Mouse (Mus musculus): ENCODE results near the gene Mknk2. TPM values are rescaled to one million over a fixed set of nuclear protein-coding genes. Genes with fewer than 3 reads are reported as not detected.

Mknk2 gene
- polyA plus RNA-seq, 1 experiment from 2014 or later, result 60.1 TPM

- 90% methylated on average over 9 of the region's 9 CpGs for WGBS
- no peaks in the 10 kb centered on the region for H3K27me3 ChIP-seq
- H3K9me3 ChIP-seq, result no peaks in the 10 kb centered on the region
- no peak for ATAC-seq
- no peak overlapping the region for H3K27ac ChIP-seq
- H3K9ac ChIP-seq (replicated peaks), result no peak overlapping the region
- no peak overlapping the region for H3K4me3 ChIP-seq (replicated peaks)
- peaks cover 15% of the 10 kb centered on the region for H3K36me3 ChIP-seq
- no peak overlapping the region for H3K4me2 ChIP-seq (replicated peaks)
- H3K4me1 ChIP-seq (replicated peaks), result peaks cover 46% of the 10 kb centered on the region
Measured at GRCm38 (mm10) chr10:80698605-80699004, 20.7 kb upstream of the Mknk2 start.

GRCm38 (mm10) chr10:80697812-80698211 lies 19.9 kb upstream of the Mknk2 start:
- no peak overlapping the region for H3K27ac ChIP-seq
- H3K9ac ChIP-seq (replicated peaks), result no peak overlapping the region
- no peak for ATAC-seq
- H3K4me1 ChIP-seq (replicated peaks), result peaks cover 38% of the 10 kb centered on the region
- peaks cover 21% of the 10 kb centered on the region for H3K36me3 ChIP-seq
- no peaks in the 10 kb centered on the region for H3K27me3 ChIP-seq
- no peak overlapping the region for H3K4me3 ChIP-seq (replicated peaks)
- WGBS, result 80% methylated on average over 9 of the region's 9 CpGs
- no peak overlapping the region for H3K4me2 ChIP-seq (replicated peaks)
- H3K9me3 ChIP-seq, result no peaks in the 10 kb centered on the region

GRCm38 (mm10) chr10:80697393-80697787 lies 19.5 kb upstream of the Mknk2 start:
- H3K27me3 ChIP-seq, result no peaks in the 10 kb centered on the region
- H3K4me2 ChIP-seq (replicated peaks), result no peak overlapping the region
- H3K36me3 ChIP-seq, result peaks cover 21% of the 10 kb centered on the region
- H3K4me1 ChIP-seq (replicated peaks), result peaks cover 34% of the 10 kb centered on the region
- H3K9me3 ChIP-seq, result no peaks in the 10 kb centered on the region
- H3K4me3 ChIP-seq (replicated peaks), result no peak overlapping the region
- no peak overlapping the region for H3K9ac ChIP-seq (replicated peaks)
- WGBS, result 94% methylated on average over 8 of the region's 8 CpGs
- no peak for ATAC-seq
- no peak overlapping the region for H3K27ac ChIP-seq

- Histone ChIP-seq H3K4me2 (replicated peaks) (no peak overlapping the region), H3K27ac (no peak overlapping the region), H3K27me3 (no peaks in the 10 kb centered on the region), H3K9me3 (no peaks in the 10 kb centered on the region), H3K4me1 (replicated peaks) (peaks cover 34% of the 10 kb centered on the region), H3K36me3 (peaks cover 21% of the 10 kb centered on the region), H3K4me3 (replicated peaks) (no peak overlapping the region), H3K9ac (replicated peaks) (no peak overlapping the region)
- 77% methylated on average over 12 of the region's 12 CpGs for WGBS
- no peak for ATAC-seq
Measured at GRCm38 (mm10) chr10:80696502-80697392, 18.8 kb upstream of the Mknk2 start.

- WGBS, result 73% methylated on average over 10 of the region's 10 CpGs
- H3K4me3 ChIP-seq (replicated peaks), result no peak overlapping the region
- no peak for ATAC-seq
Measured at GRCm38 (mm10) chr10:80695801-80696501, 18.0 kb upstream of the Mknk2 start.

GRCm38 (mm10) chr10:80695186-80695585 lies 17.3 kb upstream of the Mknk2 start:
- ATAC-seq, result no peak
- no peak overlapping the region for H3K27ac ChIP-seq
- H3K9me3 ChIP-seq, result no peaks in the 10 kb centered on the region
- H3K9ac ChIP-seq (replicated peaks), result no peak overlapping the region
- WGBS, result 93% methylated on average over 2 of the region's 2 CpGs
- H3K4me3 ChIP-seq (replicated peaks), result no peak overlapping the region
- no peaks in the 10 kb centered on the region for H3K27me3 ChIP-seq
- peaks cover 22% of the 10 kb centered on the region for H3K4me1 ChIP-seq (replicated peaks)
- H3K36me3 ChIP-seq, result peaks cover 35% of the 10 kb centered on the region
- H3K4me2 ChIP-seq (replicated peaks), result no peak overlapping the region

More at GRCm38 (mm10) chr10:80695801-80696501, 18.0 kb upstream of the Mknk2 start:
- Histone ChIP-seq H3K4me2 (replicated peaks) (no peak overlapping the region), H3K9ac (replicated peaks) (no peak overlapping the region), H3K9me3 (no peaks in the 10 kb centered on the region), H3K36me3 (peaks cover 27% of the 10 kb centered on the region), H3K27me3 (no peaks in the 10 kb centered on the region), H3K27ac (no peak overlapping the region), H3K4me1 (replicated peaks) (peaks cover 30% of the 10 kb centered on the region)

GRCm38 (mm10) chr10:80694159-80694938 lies 16.4 kb upstream of the Mknk2 start:
- Histone ChIP-seq H3K9ac (replicated peaks) (no peak overlapping the region), H3K36me3 (peaks cover 43% of the 10 kb centered on the region), H3K4me1 (replicated peaks) (peaks cover 17% of the 10 kb centered on the region), H3K27ac (no peak overlapping the region), H3K4me3 (replicated peaks) (no peak overlapping the region), H3K27me3 (no peaks in the 10 kb centered on the region), H3K4me2 (replicated peaks) (no peak overlapping the region), H3K9me3 (no peaks in the 10 kb centered on the region)
- ATAC-seq, result no peak
- 88% methylated on average over 13 of the region's 13 CpGs for WGBS

- H3K4me1 ChIP-seq (replicated peaks), result peaks cover 16% of the 10 kb centered on the region
- 93% methylated on average over 12 of the region's 12 CpGs for WGBS
- ATAC-seq, result no peak
- H3K27me3 ChIP-seq, result no peaks in the 10 kb centered on the region
- H3K4me2 ChIP-seq (replicated peaks), result no peak overlapping the region
- no peak overlapping the region for H3K4me3 ChIP-seq (replicated peaks)
- peaks cover 51% of the 10 kb centered on the region for H3K36me3 ChIP-seq
- H3K9me3 ChIP-seq, result no peaks in the 10 kb centered on the region
- H3K27ac ChIP-seq, result no peak overlapping the region
- H3K9ac ChIP-seq (replicated peaks), result no peak overlapping the region
Measured at GRCm38 (mm10) chr10:80693401-80694045, 15.6 kb upstream of the Mknk2 start.

- no peak for ATAC-seq
- Histone ChIP-seq H3K27ac (no peak overlapping the region), H3K4me2 (replicated peaks) (no peak overlapping the region), H3K9ac (replicated peaks) (no peak overlapping the region), H3K27me3 (no peaks in the 10 kb centered on the region), H3K4me1 (replicated peaks) (peaks cover 9% of the 10 kb centered on the region; the same call in 1 of the 2 replicates), H3K36me3 (peaks cover 59% of the 10 kb centered on the region), H3K9me3 (no peaks in the 10 kb centered on the region), H3K4me3 (replicated peaks) (no peak overlapping the region)
- 84% methylated on average over 14 of the region's 14 CpGs for WGBS
Measured at GRCm38 (mm10) chr10:80692249-80693165, 14.6 kb upstream of the Mknk2 start.

- Histone ChIP-seq H3K9ac (replicated peaks) (no peak overlapping the region), H3K4me2 (replicated peaks) (no peak overlapping the region), H3K4me1 (replicated peaks) (no peaks in the 10 kb centered on the region), H3K9me3 (no peaks in the 10 kb centered on the region), H3K27ac (no peak overlapping the region), H3K27me3 (no peaks in the 10 kb centered on the region), H3K4me3 (replicated peaks) (no peak overlapping the region), H3K36me3 (peaks cover 82% of the 10 kb centered on the region)
- WGBS, result 44% methylated on average over 5 of the region's 5 CpGs
- peak; percentile 51; the same call in 1 of the 2 replicates for ATAC-seq
Measured at GRCm38 (mm10) chr10:80687850-80688249, 9.9 kb upstream of the Mknk2 start.

- 95% methylated on average over 3 of the region's 3 CpGs for WGBS
- no peak for ATAC-seq
- H3K36me3 ChIP-seq, result peaks cover 82% of the 10 kb centered on the region
Measured at GRCm38 (mm10) chr10:80686617-80687016, 8.7 kb upstream of the Mknk2 start.

More at GRCm38 (mm10) chr10:80686617-80687016, 8.7 kb upstream of the Mknk2 start:
- H3K4me3 ChIP-seq (replicated peaks), result no peak overlapping the region
- no peaks in the 10 kb centered on the region for H3K4me1 ChIP-seq (replicated peaks)
- H3K27ac ChIP-seq, result no peak overlapping the region
- no peaks in the 10 kb centered on the region for H3K9me3 ChIP-seq
- H3K27me3 ChIP-seq, result no peaks in the 10 kb centered on the region
- H3K4me2 ChIP-seq (replicated peaks), result no peak overlapping the region
- no peak overlapping the region for H3K9ac ChIP-seq (replicated peaks)
